Mouse (Mus musculus) limb, embryonic 13.5 days (tissue): Measurements from ENCODE around the gene Apopt1. TPM values are rescaled to one million over a fixed set of nuclear protein-coding genes. Genes with fewer than 3 reads are reported as not detected.

Experiments used
- ATAC-seq: fragments of 200-750 bp; cut with Nextera tagmentation; 2 replicates; pipeline ENCODE4 v1.8.0; 2017; ENCODE audit warnings: low read depth, moderate number of reproducible peaks, moderate TSS enrichment; ENCODE audit not compliant: low FRiP score
- H3K27ac ChIP-seq: fragments of 300-500 bp; sonication (generic); 2 replicates; pipeline ENCODE4 v1.5.1; 2015; ENCODE audit warnings: inconsistent platforms, mild to moderate bottlenecking, moderate library complexity
- H3K27me3 ChIP-seq: fragments of 300-500 bp; sonication (generic); 2 replicates; pipeline ENCODE4 v1.6.1; 2015; ENCODE audit warnings: mild to moderate bottlenecking, inconsistent platforms
- H3K36me3 ChIP-seq: fragments of 300-500 bp; sonication (generic); 2 replicates; pipeline ENCODE4 v1.6.1; 2015; ENCODE audit warnings: inconsistent platforms, mild to moderate bottlenecking, moderate library complexity
- H3K4me1 ChIP-seq: fragments of 300-500 bp; sonication (generic); 2 replicates; pipeline ENCODE4 v1.6.1; 2015; ENCODE audit warnings: inconsistent platforms
- H3K4me2 ChIP-seq: fragments of 300-500 bp; sonication (generic); replicated peaks from 2 replicates; pipeline ENCODE4 v1.6.1; 2015; ENCODE audit warnings: inconsistent platforms, mild to moderate bottlenecking, moderate library complexity
- H3K4me3 ChIP-seq: fragments of 300-500 bp; sonication (generic); 2 replicates; pipeline ENCODE4 v1.5.1; 2015; ENCODE audit warnings: moderate library complexity, mild to moderate bottlenecking, inconsistent platforms
- H3K9ac ChIP-seq: fragments of 300-500 bp; sonication (generic); 2 replicates; pipeline ENCODE4 v1.6.1; 2015; ENCODE audit warnings: mild to moderate bottlenecking, inconsistent platforms
- H3K9me3 ChIP-seq: fragments of 300-500 bp; sonication (generic); 2 replicates; pipeline ENCODE4 v1.6.1; 2016; ENCODE audit warnings: inconsistent platforms
- WGBS: fragments of 180-500 bp; shearing (Covaris S2); methylation state at CpG from one replicate; pipeline ENCODE4 v1.1.7; 2015; 5-methylcytosine and 5-hydroxymethylcytosine counted together
- polyA plus RNA-seq: library from polyadenylated mRNA; unstranded; fragments of >200 nt; fragmentation: Nextera tagmentation; extraction: Ambion mirVana; gene quantifications from 2 replicates; pipeline ENCODE4 v1.2.1, GENCODE M21; 2015

Apopt1 gene
- 60.8 and 61.0 TPM in 2 replicates for polyA plus RNA-seq

DNA sequence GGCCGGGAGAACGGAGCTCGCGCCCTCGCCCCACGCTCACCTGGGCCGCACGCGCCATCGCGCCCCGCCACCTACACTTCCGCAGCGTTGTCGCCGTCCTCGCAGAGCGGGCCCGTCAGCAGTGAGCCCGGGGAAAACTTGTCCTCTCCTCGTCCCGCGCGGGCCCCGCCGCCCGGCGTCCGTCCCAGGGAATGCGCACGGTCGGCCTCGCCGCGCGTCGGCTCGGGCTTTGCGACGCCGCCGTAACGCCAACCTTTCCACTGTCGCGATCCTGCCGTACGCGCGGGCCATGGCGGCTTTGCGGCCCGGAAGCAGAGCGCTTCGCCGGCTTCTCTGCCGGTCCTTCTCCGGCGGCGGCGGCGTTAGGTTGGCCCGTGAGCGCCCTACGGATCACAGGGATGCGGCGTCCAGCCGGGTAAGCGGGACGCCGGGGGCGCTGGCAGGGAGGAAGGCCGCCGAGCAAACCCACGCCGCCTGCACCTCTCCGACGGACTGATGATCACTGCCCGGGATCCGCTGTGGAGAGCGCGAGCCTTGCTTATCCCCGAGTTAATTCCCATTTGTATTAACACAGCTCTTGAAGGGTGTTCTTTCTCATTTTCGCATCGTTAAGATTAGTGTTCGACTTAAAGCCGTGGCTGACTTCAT, at the start of gene Apopt1, which contains the start of gene Bag5:
Apopt1 (plus strand) TSS at position 258 of the 648 bp plus-strand sequence.
Bag5 (minus strand) TSS at position 254 of the 648 bp plus-strand sequence.
- Histone ChIP-seq H3K36me3 (peaks cover 37% of the 10 kb centered on the region), H3K4me3 (peak within 1 kb of the TSS; percentile 100), H3K27me3 (no peaks in the 10 kb centered on the region), H3K27ac (peak within 1 kb of the TSS; percentile 78), H3K9me3 (no peaks in the 10 kb centered on the region), H3K4me1 (peaks cover 22% of the 10 kb centered on the region), H3K4me2 (peak within 1 kb of the TSS; percentile 85), H3K9ac (peak within 1 kb of the TSS; percentile 98)
- ATAC-seq, result peak; percentile 93
- under 1% methylated on average over 70 of the region's 86 CpGs for WGBS

GRCm38 (mm10) chr12:111664144-111664634, 48.9 kb upstream of the Apopt1 start:
- Histone ChIP-seq H3K4me2 (no peak overlapping the region), H3K9ac (peak overlapping the region; percentile 8; the same call in 1 of the 2 replicates), H3K4me3 (no peak overlapping the region), H3K9me3 (no peaks in the 10 kb centered on the region), H3K36me3 (peaks cover 32% of the 10 kb centered on the region), H3K27ac (0 out of 2 replicates have a peak overlapping the region, but pooled peaks have one; percentile 52), H3K4me1 (peaks cover 14% of the 10 kb centered on the region), H3K27me3 (peaks cover 3% of the 10 kb centered on the region)
- ATAC-seq, result peak; percentile 62
- WGBS, result 35% methylated on average over 6 of the region's 6 CpGs

GRCm38 (mm10) chr12:111665041-111665880, 47.8 kb upstream of the Apopt1 start:
- H3K4me1 ChIP-seq, result peaks cover 16% of the 10 kb centered on the region
- no peak for ATAC-seq
- H3K27ac ChIP-seq, result no peak overlapping the region
- H3K36me3 ChIP-seq, result peaks cover 24% of the 10 kb centered on the region
- H3K9me3 ChIP-seq, result no peaks in the 10 kb centered on the region
- peaks cover 14% of the 10 kb centered on the region for H3K27me3 ChIP-seq
- H3K4me3 ChIP-seq, result no peak overlapping the region
- WGBS, result 83% methylated on average over 13 of the region's 13 CpGs
- no peak overlapping the region for H3K9ac ChIP-seq
- H3K4me2 ChIP-seq, result no peak overlapping the region

DNA sequence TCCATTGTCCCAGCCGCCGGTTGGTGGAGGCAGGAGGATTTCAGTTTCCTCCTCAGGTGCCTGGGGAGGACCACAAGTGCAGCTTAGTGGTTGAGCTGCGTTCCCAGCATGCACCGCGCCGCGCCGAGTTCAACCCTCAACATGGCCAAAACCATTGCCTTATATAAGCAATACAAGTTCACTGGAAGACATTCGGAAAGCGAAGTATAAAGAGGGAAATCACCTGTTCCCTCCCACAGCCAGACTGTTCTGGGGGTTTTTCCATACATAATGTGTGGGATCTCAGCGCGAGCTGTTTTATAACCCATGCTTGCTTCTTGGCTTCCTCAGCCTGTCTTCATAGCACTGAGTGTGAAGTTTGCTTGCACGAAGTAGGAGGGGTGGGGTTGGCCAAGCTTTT, 46.7 kb upstream of the Apopt1 start:
- peaks cover 25% of the 10 kb centered on the region for H3K27me3 ChIP-seq
- 75% methylated on average over 13 of the region's 13 CpGs for WGBS
- H3K4me1 ChIP-seq, result peaks cover 27% of the 10 kb centered on the region
- H3K4me2 ChIP-seq, result no peak overlapping the region
- no peak overlapping the region for H3K9ac ChIP-seq
- no peak for ATAC-seq
- H3K4me3 ChIP-seq, result no peak overlapping the region
- H3K27ac ChIP-seq, result no peak overlapping the region
- peaks cover 17% of the 10 kb centered on the region for H3K36me3 ChIP-seq
- no peaks in the 10 kb centered on the region for H3K9me3 ChIP-seq

- Histone ChIP-seq H3K27ac (no peak overlapping the region), H3K4me3 (no peak overlapping the region), H3K36me3 (peaks cover 7% of the 10 kb centered on the region; the same call in 1 of the 2 replicates), H3K27me3 (peaks cover 35% of the 10 kb centered on the region), H3K4me2 (no peak overlapping the region), H3K9ac (no peak overlapping the region), H3K9me3 (no peaks in the 10 kb centered on the region), H3K4me1 (peaks cover 38% of the 10 kb centered on the region)
- no peak for ATAC-seq
- 86% methylated on average over 5 of the region's 5 CpGs for WGBS
These were observed 45.6 kb upstream of the Apopt1 start for GRCm38 (mm10) chr12:111667421-111667820.

- peak overlapping the region; percentile 64 for H3K4me2 ChIP-seq
- H3K27ac ChIP-seq, result peak overlapping the region; percentile 85
- H3K9ac ChIP-seq, result peak overlapping the region; percentile 60
- ATAC-seq, result peak; percentile 79
- no peaks in the 10 kb centered on the region for H3K9me3 ChIP-seq
- H3K4me1 ChIP-seq, result peaks cover 44% of the 10 kb centered on the region
- peaks cover 46% of the 10 kb centered on the region for H3K27me3 ChIP-seq
- H3K36me3 ChIP-seq, result peaks cover 5% of the 10 kb centered on the region; the same call in 1 of the 2 replicates
- WGBS, result under 1% methylated on average over 8 of the region's 8 CpGs
- peak overlapping the region; percentile 27 for H3K4me3 ChIP-seq
These were observed 44.6 kb upstream of the Apopt1 start for GRCm38 (mm10) chr12:111668457-111668912.

DNA sequence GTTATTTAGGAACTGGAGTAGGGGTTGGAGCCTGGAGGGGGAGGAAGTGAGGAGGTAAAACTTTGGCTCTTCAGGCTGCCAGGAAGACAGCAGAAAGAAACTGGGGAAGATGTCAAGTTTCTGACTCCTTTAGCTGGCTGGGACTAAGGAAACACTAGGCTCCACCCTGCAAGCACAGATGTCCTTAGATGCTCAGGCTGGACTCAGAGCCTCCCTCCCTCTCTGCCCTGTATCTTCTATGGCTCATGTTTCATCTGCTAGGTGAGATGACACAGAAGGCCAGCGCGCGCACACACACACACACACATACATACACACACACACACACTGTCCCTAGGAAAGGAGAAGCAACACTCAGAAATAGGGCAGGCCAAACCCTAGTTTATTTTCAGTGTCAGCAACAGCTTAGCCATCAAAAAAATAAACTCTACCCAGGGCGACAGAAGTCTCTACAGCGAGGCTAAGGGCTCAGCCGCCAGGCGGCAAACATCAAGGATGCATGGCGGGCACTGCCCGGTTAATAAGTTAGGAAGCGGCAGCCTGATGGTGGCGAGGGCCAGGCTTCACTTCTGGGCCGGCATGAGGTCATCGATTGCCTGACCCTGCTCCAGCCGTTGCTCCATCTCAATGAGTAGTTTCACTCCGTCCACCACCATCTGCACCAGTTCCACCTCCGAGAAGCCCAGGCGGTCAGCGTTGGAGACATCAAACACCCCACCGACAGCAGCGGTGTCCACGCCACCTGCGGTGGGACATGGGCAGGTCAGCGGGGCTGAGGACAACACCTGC, 43.9 kb upstream of the Apopt1 start:
- Histone ChIP-seq H3K36me3 (peaks cover 2% of the 10 kb centered on the region; the same call in 1 of the 2 replicates), H3K4me2 (peak overlapping the region; percentile 64), H3K9ac (peak overlapping the region; percentile 60; the same call in 1 of the 2 replicates), H3K9me3 (no peaks in the 10 kb centered on the region), H3K4me1 (peaks cover 37% of the 10 kb centered on the region), H3K4me3 (peak overlapping the region; percentile 27; the same call in 1 of the 2 replicates), H3K27me3 (peaks cover 53% of the 10 kb centered on the region), H3K27ac (peak overlapping the region; percentile 85; the same call in 1 of the 2 replicates)
- ATAC-seq, result no peak
- WGBS, result 65% methylated on average over 23 of the region's 23 CpGs

GRCm38 (mm10) chr12:111669961-111670360, 43.1 kb upstream of the Apopt1 start:
- no peak overlapping the region for H3K27ac ChIP-seq
- no peaks in the 10 kb centered on the region for H3K36me3 ChIP-seq
- WGBS, result 42% methylated on average over 8 of the region's 8 CpGs
- ATAC-seq, result no peak
- peak overlapping the region; percentile 69; the same call in 1 of the 2 replicates for H3K9ac ChIP-seq
- H3K4me3 ChIP-seq, result no peak overlapping the region
- H3K4me1 ChIP-seq, result peaks cover 37% of the 10 kb centered on the region
- H3K27me3 ChIP-seq, result peaks cover 60% of the 10 kb centered on the region
- H3K4me2 ChIP-seq, result peak overlapping the region; percentile 98
- H3K9me3 ChIP-seq, result no peaks in the 10 kb centered on the region

DNA sequence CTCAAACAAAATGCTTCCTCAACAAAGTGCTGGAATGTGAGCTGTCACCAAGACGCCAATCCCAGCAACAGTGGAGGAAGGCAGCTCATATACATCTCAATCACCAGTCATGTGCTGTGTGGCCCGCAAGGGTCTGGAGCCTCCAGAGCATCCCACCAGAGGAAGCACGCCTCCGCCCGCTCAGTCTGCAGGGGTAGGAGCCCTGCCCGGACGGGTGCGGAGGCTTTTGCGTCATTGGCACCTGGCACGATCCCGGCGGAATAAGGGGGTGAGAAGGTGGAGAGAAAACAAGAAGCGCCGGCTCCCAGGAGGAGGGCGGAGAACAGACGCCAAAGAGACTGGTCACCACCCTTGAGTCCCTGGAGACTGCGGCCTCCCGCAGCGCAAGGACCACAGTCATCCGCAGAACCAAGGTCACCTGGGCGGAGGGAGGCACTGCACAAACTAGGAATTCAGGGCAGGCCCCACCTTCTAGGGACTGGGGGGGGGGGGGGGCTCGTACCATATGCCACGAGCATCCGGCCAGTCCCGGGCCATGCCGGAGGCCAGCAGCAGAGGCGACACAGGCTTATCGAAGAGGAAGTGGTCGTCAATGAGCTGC, 42.6 kb upstream of the Apopt1 start:
- peak overlapping the region; percentile 98 for H3K4me2 ChIP-seq
- no peak overlapping the region for H3K27ac ChIP-seq
- peaks cover 65% of the 10 kb centered on the region for H3K27me3 ChIP-seq
- H3K9me3 ChIP-seq, result no peaks in the 10 kb centered on the region
- no peaks in the 10 kb centered on the region for H3K36me3 ChIP-seq
- peak overlapping the region; percentile 69 for H3K9ac ChIP-seq
- H3K4me1 ChIP-seq, result peaks cover 37% of the 10 kb centered on the region
- ATAC-seq, result no peak
- WGBS, result 4% methylated on average over 27 of the region's 29 CpGs
- H3K4me3 ChIP-seq, result peak overlapping the region; percentile 59

- Histone ChIP-seq H3K4me1 (peaks cover 37% of the 10 kb centered on the region), H3K27ac (no peak overlapping the region), H3K9me3 (no peaks in the 10 kb centered on the region), H3K27me3 (peaks cover 69% of the 10 kb centered on the region), H3K36me3 (no peaks in the 10 kb centered on the region), H3K4me2 (peak overlapping the region; percentile 98), H3K9ac (peak overlapping the region; percentile 69), H3K4me3 (peak overlapping the region; percentile 59)
- ATAC-seq, result no peak
- WGBS, result under 1% methylated on average over 30 of the region's 35 CpGs
These were observed 42.1 kb upstream of the Apopt1 start for GRCm38 (mm10) chr12:111670976-111671375.

- Histone ChIP-seq H3K4me1 (peaks cover 37% of the 10 kb centered on the region), H3K27ac (no peak overlapping the region), H3K9ac (peak overlapping the region; percentile 69), H3K4me3 (peak overlapping the region; percentile 59), H3K36me3 (no peaks in the 10 kb centered on the region), H3K9me3 (no peaks in the 10 kb centered on the region), H3K27me3 (peaks cover 69% of the 10 kb centered on the region), H3K4me2 (peak overlapping the region; percentile 98)
- 1% methylated on average over 34 of the region's 34 CpGs for WGBS
- ATAC-seq, result 0 out of 2 replicates have a peak, but pooled peaks have one; percentile 6
These were observed 41.6 kb upstream of the Apopt1 start for GRCm38 (mm10) chr12:111671431-111671902.
